Mouse (Mus musculus): ENCODE measurements around the gene Cnksr1. TPM values are rescaled to one million over a fixed set of nuclear protein-coding genes. Genes with fewer than 3 reads are reported as not detected.

Cnksr1 gene
- 4.3 and 5.0 TPM in 2 replicates for polyA plus RNA-seq (2015; fragmentation: Nextera tagmentation; extraction: Ambion mirVana)

DNA sequence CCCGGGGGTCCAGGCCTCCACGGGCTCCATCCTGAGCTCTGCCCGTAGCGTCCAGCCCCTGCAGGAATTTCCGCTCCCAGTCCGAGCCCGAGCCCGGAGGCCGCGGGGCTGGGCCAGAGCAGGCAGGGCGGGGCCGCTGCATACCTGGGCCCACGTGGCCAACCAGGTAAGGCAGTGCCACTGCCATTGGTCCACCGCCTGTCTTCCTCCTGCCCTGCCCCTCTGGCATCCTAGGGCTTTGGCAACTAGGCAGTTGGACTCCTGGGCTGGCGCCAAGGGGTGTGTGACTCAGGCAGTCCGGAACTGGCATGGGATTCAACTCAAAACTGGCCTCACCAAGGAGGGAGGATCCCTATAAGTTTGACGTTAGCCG is at the start of gene Cnksr1:
Gene Cnksr1 (minus strand): TSS at position 121 of the 373 bp plus-strand sequence.

DNA sequence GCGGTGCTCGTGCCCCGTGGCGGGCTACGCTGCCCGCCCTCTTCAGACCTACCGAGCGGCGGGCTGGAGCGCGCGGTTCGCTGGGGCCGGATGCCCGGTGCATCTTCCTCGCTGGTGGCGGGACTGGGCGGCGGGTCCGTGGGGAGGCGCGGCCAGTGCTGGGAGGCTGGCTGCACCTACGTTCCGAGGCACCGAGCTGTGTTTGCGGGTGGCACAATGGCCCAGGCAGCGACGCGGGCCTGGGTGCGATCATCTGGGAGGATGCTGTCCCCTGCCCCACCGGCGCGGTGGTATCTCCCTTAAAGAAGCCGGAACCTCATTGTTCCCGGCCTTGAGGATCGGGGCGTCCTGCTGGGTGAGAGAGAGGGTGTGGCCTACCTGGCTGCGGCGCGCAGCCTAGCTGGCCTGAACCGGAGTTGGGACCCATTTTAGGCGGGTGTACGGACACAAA is 49.4 kb upstream of the Cnksr1 start, which contains the start of gene Pdik1l:
Gene Pdik1l (minus strand): TSS at position 321 of the 451 bp plus-strand sequence.

DNA sequence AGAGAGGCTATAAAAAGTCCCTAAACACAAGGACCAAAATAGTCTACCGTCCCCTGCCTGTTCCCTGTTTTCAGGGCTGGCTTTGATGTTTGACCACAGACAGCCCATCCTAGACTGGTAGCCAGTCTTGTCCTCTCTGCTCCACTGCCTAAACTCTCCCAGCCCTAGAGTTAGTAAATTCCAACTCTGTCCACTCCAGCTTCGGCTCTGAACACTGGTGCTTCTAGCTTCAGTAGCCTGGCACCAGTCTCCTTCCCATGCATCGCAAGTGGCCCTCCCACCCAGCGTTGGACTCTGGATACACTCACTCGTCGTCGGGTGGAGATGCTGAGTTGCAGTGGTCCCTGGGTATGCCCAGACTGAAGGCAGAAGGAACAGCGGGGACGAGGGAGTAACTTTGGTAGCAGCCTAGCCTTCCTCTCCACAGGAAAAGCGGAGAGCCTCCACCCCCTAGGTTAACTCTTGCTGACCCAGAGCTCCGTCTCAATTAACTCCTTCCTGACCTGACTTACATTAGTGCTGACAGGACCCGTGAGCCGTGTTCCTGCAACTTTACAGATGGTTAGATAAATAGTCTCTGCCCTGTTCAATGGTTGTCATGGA is 15.6 kb upstream of the Cnksr1 start, which contains the start of gene Grrp1:
Gene Grrp1 (minus strand): TSS at position 385 of the 603 bp plus-strand sequence.

DNA sequence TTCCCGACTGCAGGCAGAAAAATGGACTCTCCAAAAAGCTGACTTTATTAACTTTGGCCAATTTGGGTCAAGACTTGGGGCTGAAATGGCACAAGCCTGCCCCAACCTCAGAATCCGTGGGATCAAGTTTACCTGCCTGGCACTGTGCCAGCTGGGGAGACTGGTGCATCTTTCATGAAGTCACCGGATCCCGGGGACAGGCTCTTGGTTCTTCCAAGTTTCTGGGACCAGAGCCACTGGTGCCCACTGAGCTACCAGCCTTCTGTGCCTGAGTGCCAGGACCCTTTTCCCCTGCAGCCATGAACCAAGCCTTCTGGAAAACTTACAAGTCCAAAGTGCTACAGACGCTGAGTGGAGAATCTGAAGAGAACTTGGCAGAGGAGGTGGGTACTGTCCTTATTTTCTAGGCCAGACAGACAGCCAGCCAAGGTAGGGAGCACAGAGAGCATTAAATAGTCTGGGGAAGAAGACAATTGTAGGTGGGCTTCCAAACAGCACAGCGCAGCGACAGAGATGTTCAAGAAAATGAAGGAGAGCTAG is 8.6 kb upstream of the Cnksr1 start, which contains the start of gene Gm30191:
Gene Gm30191 (plus strand): TSS at position 217 of the 540 bp plus-strand sequence.

DNA sequence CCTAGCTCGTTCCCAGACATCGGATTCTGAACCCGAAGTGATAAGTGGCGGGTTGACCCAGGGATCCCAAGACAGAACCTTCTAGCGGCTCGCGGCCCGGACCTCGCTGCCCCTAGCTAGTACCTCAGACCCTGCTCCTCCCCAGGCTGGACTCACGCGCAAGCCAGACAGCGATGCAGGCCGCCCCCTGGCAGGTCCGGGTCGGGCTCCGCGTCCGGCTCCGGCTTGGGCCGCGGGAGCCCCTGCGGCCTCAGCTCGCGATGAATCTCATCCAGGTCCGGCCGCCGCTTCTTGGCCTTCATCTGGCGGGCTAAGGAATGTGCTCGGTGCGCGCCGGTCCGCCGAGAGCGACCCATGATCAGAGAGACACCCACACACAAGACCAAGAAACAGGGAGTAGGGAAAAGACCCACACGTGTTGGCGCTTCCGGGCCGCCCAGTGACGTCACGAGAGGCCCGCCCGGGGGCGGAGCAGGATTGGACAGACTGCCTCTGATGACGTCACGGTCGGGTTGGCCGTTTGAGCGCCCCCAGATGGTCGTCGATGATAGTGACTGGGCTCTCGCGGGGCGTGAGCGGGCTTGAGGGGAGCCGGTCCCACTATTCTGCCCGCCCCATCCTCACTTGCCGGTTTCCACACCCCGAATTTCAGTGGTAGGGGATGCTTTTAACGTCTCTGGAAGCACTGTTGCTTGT is 7.1 kb upstream of the Cnksr1 start, which contains the start of gene Zfp593:
Gene Zfp593 (minus strand): TSS at position 445 of the 696 bp plus-strand sequence.

DNA sequence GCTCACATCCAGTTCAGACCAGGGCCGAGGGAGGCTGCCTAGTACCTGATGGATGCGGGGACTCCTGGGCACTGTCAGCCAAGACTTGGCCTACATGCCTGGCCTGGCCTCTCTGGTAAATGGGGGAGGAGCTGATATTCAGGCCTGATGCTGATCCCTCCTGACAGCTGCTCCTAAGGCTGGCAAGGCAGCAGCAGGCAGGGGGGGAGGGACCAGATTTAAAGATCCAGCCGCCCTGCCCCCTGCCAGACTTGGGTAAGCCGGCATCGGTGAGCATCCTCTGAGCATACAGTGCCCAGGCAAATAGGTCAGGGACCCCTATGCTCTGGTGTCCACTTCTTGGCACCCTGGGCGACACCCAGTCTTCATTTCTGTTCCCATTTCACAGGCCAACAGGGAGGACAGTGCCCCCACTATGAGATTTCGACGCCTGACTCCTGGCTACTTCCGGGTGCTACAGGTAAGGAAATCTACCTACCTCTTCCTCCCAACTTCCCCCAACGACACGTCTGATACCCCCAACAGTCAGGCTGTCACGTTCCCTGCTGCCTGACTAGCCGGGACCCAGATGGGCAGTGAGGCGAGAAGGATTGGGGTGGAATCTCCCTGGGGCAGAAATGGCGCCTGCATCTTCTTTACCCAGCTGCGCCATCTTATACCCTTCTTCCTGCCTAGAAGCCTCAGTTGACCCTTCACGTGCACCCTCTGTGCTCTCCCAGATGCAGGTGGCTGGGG is 5.5 kb upstream of the Cnksr1 start, which contains the start of gene E130218I03Rik:
Gene E130218I03Rik (plus strand): TSS at position 147 of the 735 bp plus-strand sequence.

DNA sequence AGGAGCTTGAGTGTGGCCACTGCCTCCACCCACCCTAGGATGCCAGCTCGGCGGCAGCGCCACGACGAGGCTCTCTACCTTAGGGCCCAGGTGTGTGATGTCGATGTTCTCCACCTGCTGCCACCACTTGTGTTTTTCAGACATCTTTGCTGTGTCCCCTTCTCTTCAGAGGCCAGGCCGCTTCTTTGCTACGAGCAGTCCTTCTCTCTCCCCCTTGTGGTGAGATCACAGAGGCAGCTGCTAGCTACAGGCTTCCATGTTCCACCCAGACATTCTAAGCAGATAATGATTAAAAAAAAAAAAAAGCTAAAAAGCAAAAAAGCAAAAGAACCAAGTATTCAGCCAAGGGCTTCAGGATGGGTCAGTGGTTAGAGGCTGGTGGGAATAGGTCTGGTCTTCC is 11.0 kb downstream of the Cnksr1 start, which contains the start of gene Catsper4:
Gene Catsper4 (minus strand): TSS at position 190 of the 400 bp plus-strand sequence.

DNA sequence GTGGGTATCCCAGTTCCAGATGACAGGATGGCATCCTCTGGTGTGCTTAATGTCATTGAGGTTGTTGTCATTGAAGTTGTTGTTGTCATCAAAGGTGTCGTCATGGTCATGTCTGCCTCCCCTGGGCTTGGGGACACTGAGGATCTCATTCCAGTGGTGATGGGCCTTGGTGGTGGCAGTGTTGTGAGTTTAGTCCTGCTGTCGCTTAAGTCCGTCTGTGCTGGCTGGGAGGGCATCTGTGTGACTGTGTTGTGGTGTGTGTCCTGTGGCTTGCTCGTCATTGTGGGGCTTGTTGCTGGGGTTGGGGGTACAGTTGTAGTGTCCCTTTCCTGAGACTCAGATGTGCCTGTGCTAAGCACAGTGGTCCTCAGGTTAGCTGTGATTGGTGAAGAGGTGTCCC is 35.3 kb downstream of the Cnksr1 start, which contains the start of gene Gm7534:
Gene Gm7534 (minus strand): TSS at position 101 of the 400 bp plus-strand sequence.

Other genes starting within 250 kb of the Cnksr1 start
- 22.6 and 23.7 TPM in 2 replicates for gene Dhdds, start 237.5 kb downstream of the Cnksr1 start, polyA plus RNA-seq (2015; fragmentation: Nextera tagmentation; extraction: Ambion mirVana)
- 0.04 TPM in 1 of 2 replicates, not detected in the other for gene Lin28a, start 219.6 kb downstream of the Cnksr1 start, polyA plus RNA-seq (2015; fragmentation: Nextera tagmentation; extraction: Ambion mirVana)
- not detected in 2 replicates for gene Zfp683, start 184.6 kb downstream of the Cnksr1 start, polyA plus RNA-seq (2015; fragmentation: Nextera tagmentation; extraction: Ambion mirVana)
- gene Crybg2, start 177.6 kb downstream of the Cnksr1 start, polyA plus RNA-seq (2015; fragmentation: Nextera tagmentation; extraction: Ambion mirVana), result 9.6 and 12.5 TPM in 2 replicates
- 10.4 and 33.2 TPM in 2 replicates for gene Cd52, start 143.3 kb downstream of the Cnksr1 start, polyA plus RNA-seq (2015; fragmentation: Nextera tagmentation; extraction: Ambion mirVana)
- 0.89 and 2.1 TPM in 2 replicates for gene Ubxn11, start 135.8 kb downstream of the Cnksr1 start, polyA plus RNA-seq (2015; fragmentation: Nextera tagmentation; extraction: Ambion mirVana)
- gene Sh3bgrl3, start 109.6 kb downstream of the Cnksr1 start, polyA plus RNA-seq (2015; fragmentation: Nextera tagmentation; extraction: Ambion mirVana), result 314 and 368 TPM in 2 replicates
- gene Cep85, start 51.3 kb downstream of the Cnksr1 start, polyA plus RNA-seq (2015; fragmentation: Nextera tagmentation; extraction: Ambion mirVana), result 26.9 and 31.1 TPM in 2 replicates
- not detected in 2 replicates for gene Gm7534, start 35.4 kb downstream of the Cnksr1 start, polyA plus RNA-seq (2015; fragmentation: Nextera tagmentation; extraction: Ambion mirVana)
- gene Catsper4, start 11.0 kb downstream of the Cnksr1 start, polyA plus RNA-seq (2015; fragmentation: Nextera tagmentation; extraction: Ambion mirVana), result 0.11 and 0.18 TPM in 2 replicates
- 0.19 and 0.24 TPM in 2 replicates for gene E130218I03Rik, start 5.3 kb upstream of the Cnksr1 start, polyA plus RNA-seq (2015; fragmentation: Nextera tagmentation; extraction: Ambion mirVana)
- gene Zfp593, start 7.2 kb upstream of the Cnksr1 start, polyA plus RNA-seq (2015; fragmentation: Nextera tagmentation; extraction: Ambion mirVana), result 11.3 and 12.5 TPM in 2 replicates
- gene Gm30191, start 8.5 kb upstream of the Cnksr1 start, polyA plus RNA-seq (2015; fragmentation: Nextera tagmentation; extraction: Ambion mirVana), result not detected in 2 replicates
- gene Grrp1, start 15.7 kb upstream of the Cnksr1 start, polyA plus RNA-seq (2015; fragmentation: Nextera tagmentation; extraction: Ambion mirVana), result 3.6 and 4.0 TPM in 2 replicates
- gene Pdik1l, start 49.5 kb upstream of the Cnksr1 start, polyA plus RNA-seq (2015; fragmentation: Nextera tagmentation; extraction: Ambion mirVana), result 9.0 and 10.1 TPM in 2 replicates
- 0.43 and 1.0 TPM in 2 replicates for gene Trim63, start 76.7 kb upstream of the Cnksr1 start, polyA plus RNA-seq (2015; fragmentation: Nextera tagmentation; extraction: Ambion mirVana)
- 0.12 and 0.29 TPM in 2 replicates for gene Slc30a2, start 104.8 kb upstream of the Cnksr1 start, polyA plus RNA-seq (2015; fragmentation: Nextera tagmentation; extraction: Ambion mirVana)
- 6.4 and 7.1 TPM in 2 replicates for gene Extl1, start 145.5 kb upstream of the Cnksr1 start, polyA plus RNA-seq (2015; fragmentation: Nextera tagmentation; extraction: Ambion mirVana)
- gene Pafah2, start 157.9 kb upstream of the Cnksr1 start, polyA plus RNA-seq (2015; fragmentation: Nextera tagmentation; extraction: Ambion mirVana), result 9.7 and 10.3 TPM in 2 replicates
- 204 and 269 TPM in 2 replicates for gene Stmn1, start 229.9 kb upstream of the Cnksr1 start, polyA plus RNA-seq (2015; fragmentation: Nextera tagmentation; extraction: Ambion mirVana)